ENCODE assay signal across 36 mouse cellular contexts in the genomic region with DNA sequence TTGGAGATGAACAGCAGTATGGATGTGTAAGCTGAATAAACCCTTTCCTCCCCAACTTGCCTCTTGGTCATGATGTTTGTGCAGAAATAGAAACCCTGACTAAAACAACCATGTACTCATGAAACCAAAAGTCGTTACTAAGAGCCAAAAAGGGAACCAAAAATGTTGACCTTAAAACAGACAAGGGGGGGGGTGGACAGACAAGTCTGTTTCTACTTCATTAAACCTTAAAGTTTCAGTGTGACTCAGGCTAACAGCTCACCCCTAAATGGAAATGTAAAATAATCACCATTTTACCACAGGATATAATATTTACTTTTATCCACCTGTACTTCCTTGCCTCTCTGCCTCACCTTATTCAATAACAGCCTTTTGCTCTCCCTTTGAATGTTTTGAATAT. TPM values are rescaled to one million over a fixed set of nuclear protein-coding genes. Genes with fewer than 3 reads are reported as not detected.
DNase-seq lines count a peak whose midpoint lies in the region; TF ChIP-seq lines count a peak whose summit lies in the region.
"Had no signal": no experiment of that assay in that cellular context is flagged by ENCODE, and none has a peak within 500 bp of the region (broad histone marks: within the 10 kb centered on the region; RNA-seq: fewer than 3 reads in every experiment).

No protein-coding gene starts in this region.

- TF ChIP-seq POLR2A in bone marrow macrophage, adult 2 months (IDR thresholded peaks at IDR 0.05; ENCODE audit: borderline replicate concordance, low read depth, low read length): no peak

- H3K36me3 ChIP-seq in macrophage (ENCODE audit: inconsistent target): no peaks in the 10 kb centered on the region
- H3K36me3 ChIP-seq in splenic B cell, adult 2 months (ENCODE audit: control insufficient read depth, insufficient read depth, low read length, poor library complexity, severe bottlenecking): no peaks in the 10 kb centered on the region
- H3K36me3 ChIP-seq: embryonic facial prominence, embryonic 13.5 days; forebrain, embryonic 12.5 days; hindbrain, embryonic 15.5 days; intestine, embryonic 15.5 days; kidney, embryonic 15.5 days; midbrain, embryonic 13.5 days; neural tube, embryonic 12.5 days had no signal

- 0% methylated on average over 1 of the region's 1 CpGs for WGBS in macrophage (ENCODE audit: missing documents)

- no peaks in the 10 kb centered on the region for H3K27me3 ChIP-seq in splenic B cell, adult 2 months (ENCODE audit: control insufficient read depth, insufficient read depth, low read length, poor library complexity, severe bottlenecking)
- H3K27me3 ChIP-seq: embryonic facial prominence, embryonic 13.5 days; forebrain, embryonic 12.5 days; hindbrain, embryonic 15.5 days; intestine, embryonic 15.5 days; kidney, embryonic 15.5 days; midbrain, embryonic 13.5 days; neural tube, embryonic 12.5 days had no signal

- H3K27ac ChIP-seq in bone marrow macrophage, adult 2 months (ENCODE audit: insufficient read depth, low read depth, low read length): peak overlapping the region; percentile 98
- peak overlapping the region; percentile 96 for H3K27ac ChIP-seq in macrophage
- H3K27ac ChIP-seq: embryonic facial prominence, embryonic 13.5 days; forebrain, embryonic 12.5 days; hindbrain, embryonic 15.5 days; intestine, embryonic 15.5 days; kidney, embryonic 15.5 days; midbrain, embryonic 13.5 days; neural tube, embryonic 12.5 days had no signal

- H3K4me1 ChIP-seq in bone marrow macrophage, adult 2 months (ENCODE audit: control insufficient read depth, insufficient read depth, low read length): peaks cover 17% of the 10 kb centered on the region
- H3K4me1 ChIP-seq: embryonic facial prominence, embryonic 13.5 days; forebrain, embryonic 12.5 days; hindbrain, embryonic 15.5 days; intestine, embryonic 15.5 days; kidney, embryonic 15.5 days; midbrain, embryonic 13.5 days; neural tube, embryonic 12.5 days had no signal

- H3K79me2 ChIP-seq in macrophage (ENCODE audit: inconsistent target): no peaks in the 10 kb centered on the region

- no peak overlapping the region for H3K4me3 ChIP-seq in bone marrow macrophage, adult 2 months (ENCODE audit: insufficient read depth, low read length)
- H3K4me3 ChIP-seq in macrophage (ENCODE audit: inconsistent target): no peak overlapping the region
- H3K4me3 ChIP-seq: embryonic facial prominence, embryonic 13.5 days; erythroblast, embryonic 14.5 days; forebrain, embryonic 12.5 days; hindbrain, embryonic 15.5 days; intestine, embryonic 15.5 days; kidney, embryonic 15.5 days; megakaryocyte, embryonic 14.5 days; midbrain, embryonic 13.5 days; neural tube, embryonic 12.5 days had no signal

- DNase-seq in layer of hippocampus, adult 9-11 months: peak; percentile 8
- no peak for DNase-seq in layer of hippocampus, postnatal 25 days (ENCODE audit: extremely low spot score in 1 of 2, low spot score in 1 of 2)
- DNase-seq in splenic B cell, adult 2 months (ENCODE audit: low read depth, low spot score): peak; percentile 59
- no peak for DNase-seq in frontal cortex, adult 2 months (ENCODE audit: extremely low spot score in 1 of 2, low spot score in 1 of 2)
- DNase-seq in urinary bladder, adult 2 months (ENCODE audit: low spot score): no peak
- no peak for DNase-seq in retina, postnatal 1 day
- DNase-seq: adrenal gland, adult 8-10 months; cerebellum, adult 11 months; cerebellum, postnatal 10 days; gastrocnemius, postnatal 36 days; heart, postnatal 36 days; kidney, postnatal 36 days; right cerebral cortex, adult 18-20 months; right cerebral cortex, postnatal 4 days; thymus, adult 2 months had no signal

- TF ChIP-seq CTCF in bone marrow macrophage, adult 2 months (IDR thresholded peaks at IDR 0.05; ENCODE audit: low read depth, low read length): no peak

RNA-seq across cellular contexts. Expression of a gene that starts 19.1 kb away (rescaled TPM):
- under 1 TPM in 1 of 2 experiments, not detected in 1; 0.26 TPM for total RNA-seq in layer of hippocampus, postnatal 25 days (2021)
- 0.40 TPM in 1 of 2 replicates, not detected in the other for polyA plus RNA-seq in bone marrow macrophage, adult 2 months (2012; ENCODE audit: insufficient read depth, insufficient read length, missing spikeins)
- 1 to 10 TPM in 5 of 26 experiments, under 1 TPM in 11, not detected in 10; 0.30 to 1.2 (median 0.60) TPM for total RNA-seq in macrophage (2018; cell fraction: chromatin; rRNA removed)
- under 1 TPM in 18 of 26 experiments, not detected in 8; 0.06 to 0.44 (median 0.15) TPM for total RNA-seq in macrophage (2018; cell fraction: cytosol; rRNA removed)
- total RNA-seq in macrophage (2018; cell fraction: nucleus; rRNA removed): 1 to 10 TPM in 3 of 26 experiments, under 1 TPM in 15, not detected in 8; 0.29 to 2.2 (median 0.75) TPM
- 0.27 to 1.2 TPM (median 0.77 TPM) in 3 replicates for polyA plus RNA-seq in macrophage (2018)
- 1.6 and 1.7 TPM in 2 replicates for polyA plus RNA-seq in frontal cortex, adult 2 months (2012; rRNA removed)
- polyA plus RNA-seq in urinary bladder, adult 2 months (2012; rRNA removed): 1.0 and 1.3 TPM in 2 replicates
- total RNA-seq: MEL had no signal
- polyA plus RNA-seq: embryonic facial prominence, embryonic 13.5 days; erythroblast, embryonic 14.5 days; kidney, embryonic 15.5 days had no signal

RNA-seq across cellular contexts. Expression of a gene that starts 20.8 kb away (rescaled TPM):
- not detected for total RNA-seq in layer of hippocampus, postnatal 25 days (2021)
- not detected in 2 replicates for polyA plus RNA-seq in bone marrow macrophage, adult 2 months (2012; ENCODE audit: insufficient read depth, insufficient read length, missing spikeins)
- not detected for total RNA-seq in macrophage (2018; cell fraction: chromatin; rRNA removed)
- not detected for total RNA-seq in macrophage (2018; cell fraction: cytosol; rRNA removed)
- not detected for total RNA-seq in macrophage (2018; cell fraction: nucleus; rRNA removed)
- not detected in 3 replicates for polyA plus RNA-seq in macrophage (2018)
- polyA plus RNA-seq in frontal cortex, adult 2 months (2012; rRNA removed): not detected in 2 replicates
- polyA plus RNA-seq in urinary bladder, adult 2 months (2012; rRNA removed): not detected in 2 replicates
- total RNA-seq: adrenal gland, adult 8-10 months; gastrocnemius, adult 18-20 months; gastrocnemius, postnatal 36 days; heart, adult 8-10 months; heart, postnatal 36 days; layer of hippocampus, adult 8-10 months; left cerebral cortex, adult 18-20 months; left cerebral cortex, postnatal 25 days; MEL had no signal
- polyA plus RNA-seq: embryonic facial prominence, embryonic 13.5 days; erythroblast, embryonic 14.5 days; forebrain, embryonic 12.5 days; heart, embryonic 14.5 days; hindbrain, embryonic 15.5 days; intestine, embryonic 15.5 days; kidney, embryonic 15.5 days; liver, embryonic 16.5 days; lung, postnatal 0 days; midbrain, embryonic 13.5 days; neural tube, embryonic 12.5 days; stomach, embryonic 16.5 days; thymus, adult 2 months had no signal

RNA-seq across cellular contexts. Expression of a gene that starts 45.7 kb away (rescaled TPM):
- total RNA-seq in layer of hippocampus, postnatal 25 days (2021): 10 to 100 TPM; 24.8 to 26.3 TPM
- polyA plus RNA-seq in bone marrow macrophage, adult 2 months (2012; ENCODE audit: insufficient read depth, insufficient read length, missing spikeins): 87.5 and 105 TPM in 2 replicates
- 10 to 100 TPM; 18.6 to 84.7 (median 44.4) TPM for total RNA-seq in macrophage (2018; cell fraction: chromatin; rRNA removed)
- total RNA-seq in macrophage (2018; cell fraction: cytosol; rRNA removed): 10 to 100 TPM; 58.2 to 91.8 (median 75.7) TPM
- 100 to 1,000 TPM in 5 of 26 experiments, 10 to 100 TPM in 21; 31.6 to 119 (median 76.1) TPM for total RNA-seq in macrophage (2018; cell fraction: nucleus; rRNA removed)
- polyA plus RNA-seq in macrophage (2018): 69.2 to 155 TPM (median 75.8 TPM) in 3 replicates
- polyA plus RNA-seq in frontal cortex, adult 2 months (2012; rRNA removed): 28.7 and 29.9 TPM in 2 replicates
- polyA plus RNA-seq in urinary bladder, adult 2 months (2012; rRNA removed): 36.2 and 45.2 TPM in 2 replicates

RNA-seq across cellular contexts. Expression of a gene that starts 52.8 kb away (rescaled TPM):
- not detected for total RNA-seq in layer of hippocampus, postnatal 25 days (2021)
- not detected in 2 replicates for polyA plus RNA-seq in bone marrow macrophage, adult 2 months (2012; ENCODE audit: insufficient read depth, insufficient read length, missing spikeins)
- total RNA-seq in macrophage (2018; cell fraction: chromatin; rRNA removed): not detected
- not detected for total RNA-seq in macrophage (2018; cell fraction: cytosol; rRNA removed)
- not detected for total RNA-seq in macrophage (2018; cell fraction: nucleus; rRNA removed)
- not detected in 3 replicates for polyA plus RNA-seq in macrophage (2018)
- not detected in 2 replicates for polyA plus RNA-seq in frontal cortex, adult 2 months (2012; rRNA removed)
- polyA plus RNA-seq in urinary bladder, adult 2 months (2012; rRNA removed): not detected in 2 replicates
- total RNA-seq: adrenal gland, adult 8-10 months; gastrocnemius, adult 18-20 months; gastrocnemius, postnatal 36 days; heart, adult 8-10 months; heart, postnatal 36 days; layer of hippocampus, adult 8-10 months; left cerebral cortex, adult 18-20 months; left cerebral cortex, postnatal 25 days; MEL had no signal
- polyA plus RNA-seq: erythroblast, embryonic 14.5 days; forebrain, embryonic 12.5 days; heart, embryonic 14.5 days; hindbrain, embryonic 15.5 days; intestine, embryonic 15.5 days; liver, embryonic 16.5 days; lung, postnatal 0 days; midbrain, embryonic 13.5 days; neural tube, embryonic 12.5 days; stomach, embryonic 16.5 days had no signal

RNA-seq across cellular contexts. Expression of a gene that starts 56.3 kb away (rescaled TPM):
- 100 to 1,000 TPM; 158 to 162 TPM for total RNA-seq in layer of hippocampus, postnatal 25 days (2021)
- polyA plus RNA-seq in bone marrow macrophage, adult 2 months (2012; ENCODE audit: insufficient read depth, insufficient read length, missing spikeins): 38.1 and 41.2 TPM in 2 replicates
- 1,000 to 10,000 TPM in 1 of 26 experiments, 100 to 1,000 TPM in 25; 549 to 1,041 (median 725) TPM for total RNA-seq in macrophage (2018; cell fraction: chromatin; rRNA removed)
- total RNA-seq in macrophage (2018; cell fraction: cytosol; rRNA removed): 100 to 1,000 TPM in 8 of 26 experiments, 10 to 100 TPM in 18; 70.3 to 133 (median 93.9) TPM
- total RNA-seq in macrophage (2018; cell fraction: nucleus; rRNA removed): 100 to 1,000 TPM; 234 to 970 (median 400) TPM
- 44.6 to 92.2 TPM (median 86.4 TPM) in 3 replicates for polyA plus RNA-seq in macrophage (2018)
- polyA plus RNA-seq in frontal cortex, adult 2 months (2012; rRNA removed): 104 and 113 TPM in 2 replicates
- polyA plus RNA-seq in urinary bladder, adult 2 months (2012; rRNA removed): 21.6 and 23.3 TPM in 2 replicates

Comparison
In these comparisons a context has a peak if more than half of its experiments do, and no peak if none do; other contexts are left out.
1. DNase-seq: peak in layer of hippocampus, adult 9-11 months (single experiment) and splenic B cell, adult 2 months (single experiment); none in layer of hippocampus, postnatal 25 days (0 of 2), frontal cortex, adult 2 months (0 of 2), urinary bladder, adult 2 months (single experiment) and retina, postnatal 1 day (single experiment).